Mouse (Mus musculus) CH12.LX (cell line): ENCODE measurements around the gene Dhx16. TPM values are rescaled to one million over a fixed set of nuclear protein-coding genes. Genes with fewer than 3 reads are reported as not detected.

Experiments
- DNase-seq: peaks from one replicate; pipeline ENCODE4 v3.0.0-alpha.2; 2013; ENCODE audit errors: extremely low read depth
- H3K27ac ChIP-seq: 2 replicates; pipeline ENCODE4 v1.5.1; 2012; ENCODE audit warnings: low read depth, mild to moderate bottlenecking, control low read depth, moderate library complexity; ENCODE audit not compliant: insufficient read depth
- H3K27me3 ChIP-seq: replicated peaks from 2 replicates; pipeline ENCODE3; 2012; ENCODE audit warnings: inconsistent platforms
- H3K36me3 ChIP-seq, 2 experiments: replicated peaks in 1 of 2; 2 replicates each; pipeline versions ENCODE3 to v1.6.1; 2012; ENCODE audit warnings: inconsistent platforms in 1 of 2, low read length in 1 of 2, mild to moderate bottlenecking in 1 of 2, mixed read lengths in 1 of 2, moderate library complexity in 1 of 2; ENCODE audit not compliant: control insufficient read depth in 1 of 2, insufficient read depth in 1 of 2
- H3K4me1 ChIP-seq, 2 experiments: 2 replicates each; pipeline ENCODE4 v1.6.1; 2012; ENCODE audit warnings: inconsistent platforms in 1 of 2, moderate library complexity in 1 of 2; ENCODE audit not compliant: insufficient read depth in 2 of 2, control insufficient read depth in 1 of 2
- H3K4me2 ChIP-seq: 2 replicates; pipeline ENCODE4 v1.6.1; 2012; ENCODE audit warnings: low read depth, mild to moderate bottlenecking, control low read depth; ENCODE audit not compliant: poor library complexity, insufficient read depth, severe bottlenecking
- H3K4me3 ChIP-seq, 3 experiments: fragments of 150-350 bp in 1 of 3; sonication (generic) in 1 of 3; replicated peaks in 1 of 3; 2 replicates each; pipeline versions ENCODE3 to v1.5.1; 2011 to 2012; ENCODE audit warnings: low read depth in 2 of 3, low read length in 2 of 3, mild to moderate bottlenecking in 2 of 3, moderate library complexity in 2 of 3, control low read depth in 1 of 3, improper control_type of control experiment in 1 of 3, inconsistent platforms in 1 of 3, mixed read lengths in 1 of 3; ENCODE audit not compliant: poor library complexity in 1 of 3
- H3K79me2 ChIP-seq: replicated peaks from 2 replicates; pipeline ENCODE4 v1.6.1; 2012; ENCODE audit warnings: mild to moderate bottlenecking, moderate library complexity; ENCODE audit not compliant: control insufficient read depth, poor library complexity, insufficient read depth, severe bottlenecking; ENCODE audit errors: extremely low read depth
- H3K9ac ChIP-seq: 2 replicates; pipeline ENCODE4 v1.6.1; 2012; ENCODE audit warnings: low read depth, mild to moderate bottlenecking, control low read depth, moderate library complexity; ENCODE audit not compliant: insufficient read depth
- H3K9me3 ChIP-seq: replicated peaks from 2 replicates; pipeline ENCODE3; 2012; ENCODE audit warnings: low read length, inconsistent platforms, mixed read lengths
- BHLHE40 ChIP-seq: IDR thresholded peaks from 2 replicates; pipeline ENCODE4 v1.6.1; 2011; ENCODE audit warnings: mild to moderate bottlenecking, low read depth, low read length, improper control_type of control experiment
- CHD1 ChIP-seq: IDR thresholded peaks from 2 replicates; pipeline ENCODE4 v1.6.1; 2012; ENCODE audit warnings: low read depth, low read length, improper control_type of control experiment, inconsistent platforms
- CHD2 ChIP-seq: IDR thresholded peaks from 2 replicates; pipeline ENCODE4 v1.6.1; 2011; ENCODE audit warnings: low read length, improper control_type of control experiment
- E2F4 ChIP-seq: IDR thresholded peaks from 2 replicates; pipeline ENCODE4 v1.6.1; 2011; ENCODE audit warnings: low read depth, low read length, improper control_type of control experiment; ENCODE audit not compliant: insufficient replicate concordance
- ELF1 ChIP-seq: IDR thresholded peaks from 2 replicates; pipeline ENCODE4 v1.6.1; 2014; ENCODE audit warnings: low read depth, mild to moderate bottlenecking, inconsistent platforms, low read length, improper control_type of control experiment
- EP300 ChIP-seq: IDR thresholded peaks from 2 replicates; pipeline ENCODE4 v1.6.1; 2011; ENCODE audit warnings: low read length, improper control_type of control experiment
- ETS1 ChIP-seq: conservative IDR thresholded peaks from 2 replicates; pipeline ENCODE4 v1.6.1; 2012; ENCODE audit warnings: low read depth, mild to moderate bottlenecking, inconsistent platforms, low read length, improper control_type of control experiment, moderate library complexity
- GABPA ChIP-seq: IDR thresholded peaks from 2 replicates; pipeline ENCODE4 v1.6.1; 2012; ENCODE audit warnings: low read depth, low read length, improper control_type of control experiment, inconsistent platforms; ENCODE audit not compliant: insufficient replicate concordance
- HCFC1 ChIP-seq: IDR thresholded peaks from 2 replicates; pipeline ENCODE4 v1.6.1; 2012; ENCODE audit warnings: low read depth, mild to moderate bottlenecking, inconsistent platforms, low read length, improper control_type of control experiment
- IRF4 ChIP-seq: IDR thresholded peaks from 2 replicates; pipeline ENCODE4 v1.6.1; 2014; ENCODE audit warnings: low read depth, mild to moderate bottlenecking, inconsistent platforms, low read length, improper control_type of control experiment
- KAT2A ChIP-seq: IDR thresholded peaks from 2 replicates; pipeline ENCODE4 v1.6.1; 2012; ENCODE audit warnings: low read length, improper control_type of control experiment, inconsistent platforms; ENCODE audit not compliant: insufficient replicate concordance
- MAFK ChIP-seq: IDR thresholded peaks from 2 replicates; pipeline ENCODE4 v1.6.1; 2011; ENCODE audit warnings: low read length, improper control_type of control experiment; ENCODE audit not compliant: insufficient replicate concordance
- MAX ChIP-seq: IDR thresholded peaks from 2 replicates; pipeline ENCODE4 v1.6.1; 2011; ENCODE audit warnings: low read length, improper control_type of control experiment
- MAZ ChIP-seq: IDR thresholded peaks from 2 replicates; pipeline ENCODE4 v1.6.1; 2012; ENCODE audit warnings: low read depth, mild to moderate bottlenecking, inconsistent platforms, low read length, improper control_type of control experiment, moderate library complexity
- MEF2A ChIP-seq: IDR thresholded peaks from 2 replicates; pipeline ENCODE4 v1.6.1; 2014; ENCODE audit warnings: low read depth, mild to moderate bottlenecking, inconsistent platforms, low read length, improper control_type of control experiment, borderline replicate concordance
- MXI1 ChIP-seq: IDR thresholded peaks from 2 replicates; pipeline ENCODE4 v1.6.1; 2011; ENCODE audit warnings: mild to moderate bottlenecking, low read depth, low read length, improper control_type of control experiment
- MYC ChIP-seq: IDR thresholded peaks from 2 replicates; pipeline ENCODE4 v1.6.1; 2011; ENCODE audit warnings: low read depth, mild to moderate bottlenecking, improper control_type of control experiment, low read length
- NELFE ChIP-seq: IDR thresholded peaks from 2 replicates; pipeline ENCODE4 v1.6.1; 2011; ENCODE audit warnings: low read depth, low read length, improper control_type of control experiment
- NRF1 ChIP-seq: IDR thresholded peaks from 2 replicates; pipeline ENCODE4 v1.6.1; 2014; ENCODE audit warnings: low read depth, mild to moderate bottlenecking, inconsistent platforms, low read length, improper control_type of control experiment, moderate library complexity
- PAX5 ChIP-seq: IDR thresholded peaks from 2 replicates; pipeline ENCODE4 v1.6.1; 2012; ENCODE audit warnings: low read length, inconsistent platforms, mixed read lengths
- POLR2A ChIP-seq: IDR thresholded peaks from 2 replicates; pipeline ENCODE4 v1.6.1; 2011; ENCODE audit warnings: low read depth, mild to moderate bottlenecking, improper control_type of control experiment, low read length
- POLR2AphosphoS2 ChIP-seq: IDR thresholded peaks from 2 replicates; pipeline ENCODE4 v1.6.1; 2011; ENCODE audit warnings: low read depth, low read length, improper control_type of control experiment
- RAD21 ChIP-seq: IDR thresholded peaks from 2 replicates; pipeline ENCODE4 v1.6.1; 2011; ENCODE audit warnings: low read depth, mild to moderate bottlenecking, low read length, improper control_type of control experiment, moderate library complexity
- RCOR1 ChIP-seq: conservative IDR thresholded peaks from 2 replicates; pipeline ENCODE4 v1.6.1; 2012; ENCODE audit warnings: low read depth, mild to moderate bottlenecking, inconsistent platforms, low read length, improper control_type of control experiment
- SIN3A ChIP-seq: IDR thresholded peaks from 2 replicates; pipeline ENCODE4 v1.6.1; 2012; ENCODE audit warnings: low read length, improper control_type of control experiment, inconsistent platforms
- SMC3 ChIP-seq: IDR thresholded peaks from 2 replicates; pipeline ENCODE4 v1.6.1; 2011; ENCODE audit warnings: low read depth, low read length, improper control_type of control experiment
- TCF12 ChIP-seq: IDR thresholded peaks from 2 replicates; pipeline ENCODE4 v1.6.1; 2014; ENCODE audit warnings: low read depth, mild to moderate bottlenecking, inconsistent platforms, low read length, improper control_type of control experiment
- UBTF ChIP-seq: IDR thresholded peaks from 2 replicates; pipeline ENCODE4 v1.6.1; 2012; ENCODE audit warnings: low read depth, mild to moderate bottlenecking, inconsistent platforms, low read length, improper control_type of control experiment, moderate library complexity
- USF1 ChIP-seq: IDR thresholded peaks from 2 replicates; pipeline ENCODE4 v1.6.1; 2014; ENCODE audit warnings: low read depth, mild to moderate bottlenecking, inconsistent platforms, low read length, improper control_type of control experiment
- ZC3H11A ChIP-seq: IDR thresholded peaks from 2 replicates; pipeline ENCODE4 v1.6.1; 2012; ENCODE audit warnings: low read depth, mild to moderate bottlenecking, inconsistent platforms, low read length, improper control_type of control experiment
- ZKSCAN1 ChIP-seq: IDR thresholded peaks from 2 replicates; pipeline ENCODE4 v1.6.1; 2012; ENCODE audit warnings: low read depth, inconsistent platforms, low read length, improper control_type of control experiment, borderline replicate concordance
- ZMIZ1 ChIP-seq: IDR thresholded peaks from 2 replicates; pipeline ENCODE4 v1.6.1; 2012; ENCODE audit warnings: low read depth, mild to moderate bottlenecking, inconsistent platforms, low read length, improper control_type of control experiment
- ZNF384 ChIP-seq: IDR thresholded peaks from 2 replicates; pipeline ENCODE4 v1.6.1; 2012; ENCODE audit warnings: low read depth, low read length, improper control_type of control experiment, inconsistent platforms
- dilution Hi-C: fragments of 300-500 bp; cut with MboI; formaldehyde crosslinking; loops from 2 replicates; pipeline ENCODE4 v1.14.3; 2020; ENCODE audit warnings: low sequenced_read_pairs; ENCODE audit not compliant: extremely low pct_unique_long_range_greater_than_20kb, extremely low pct_ligation_motif_present
- in situ Hi-C: fragments of 300-500 bp; cut with MboI; formaldehyde crosslinking; loops from 3 replicates; pipeline ENCODE4 v1.14.3; 2019; ENCODE audit warnings: low sequenced_read_pairs, low pct_ligation_motif_present, low pct_unique_long_range_greater_than_20kb, mixed read lengths
- polyA plus RNA-seq: library from polyadenylated mRNA; unstranded; fragments of >175 nt; gene quantifications from 2 replicates; pipeline ENCODE4 v1.2.1, GENCODE M21; 2012; ENCODE audit warnings: low read depth; ENCODE audit not compliant: insufficient read length
- total RNA-seq, 2 experiments: library from RNA; depleted of rRNA; stranded (reverse); fragments of 300-350 nt in 1 of 2; fragments of >200 nt in 1 of 2; gene quantifications; 2 replicates each; pipeline ENCODE4 v1.2.3; 2012 to 2014

Dhx16 gene
- total and polyA plus RNA-seq, 3 experiments = 74.8 to 107 (median 75.3) TPM

- Histone ChIP-seq H3K4me1 (peaks cover 0 to 51% of the 10 kb centered on the region in 2 experiments; a peak in 2 of 4 replicates), H3K79me2 (peaks cover 14% of the 10 kb centered on the region), H3K27me3 (no peaks in the 10 kb centered on the region), H3K4me2 (peak within 1 kb of the TSS; percentile 81), H3K36me3 (peaks cover 44 to 73% of the 10 kb centered on the region in 2 experiments), H3K9ac (peak within 1 kb of the TSS; percentile 47), H3K9me3 (no peaks in the 10 kb centered on the region), H3K27ac (peak within 1 kb of the TSS; percentile 79), H3K4me3 (peak within 1 kb of the TSS; percentile 61 to 90 (median 63))
- no peak for TF ChIP-seq CHD1
- no peak for TF ChIP-seq ZNF384
- TF ChIP-seq SIN3A = peak; percentile 95
- TF ChIP-seq UBTF = no peak
- TF ChIP-seq HCFC1 = peak; percentile 73
- peak; percentile 71 for TF ChIP-seq ELF1
- no peak for TF ChIP-seq USF1
- TF ChIP-seq MYC = peak; percentile 36; the same call in 1 of the 2 replicates
- 0 out of 2 replicates have a peak, but pooled peaks have one; percentile 53 for TF ChIP-seq KAT2A
- peak; percentile 65; the same call in 1 of the 2 replicates for TF ChIP-seq TCF12
- peak; percentile 95 for TF ChIP-seq POLR2AphosphoS2
- TF ChIP-seq CHD2 = peak; percentile 81
- no peak for TF ChIP-seq E2F4
- peak; percentile 53; the same call in 1 of the 2 replicates for TF ChIP-seq EP300
- TF ChIP-seq RCOR1 = no peak
- TF ChIP-seq MAX = no peak
- TF ChIP-seq ZMIZ1 = peak; percentile 73
- peak; percentile 80 for TF ChIP-seq POLR2A
- TF ChIP-seq ZC3H11A = no peak
- no peak for TF ChIP-seq PAX5
- TF ChIP-seq SMC3 = peak; percentile 11; the same call in 1 of the 2 replicates
- TF ChIP-seq MEF2A = peak; percentile 61; the same call in 1 of the 2 replicates
- TF ChIP-seq MXI1 = peak; percentile 76
- TF ChIP-seq NELFE = 0 out of 2 replicates have a peak, but pooled peaks have one; percentile 21
- no peak for TF ChIP-seq RAD21
- 0 out of 2 replicates have a peak, but pooled peaks have one; percentile 26 for TF ChIP-seq NRF1
- peak; percentile 56; the same call in 1 of the 2 replicates for TF ChIP-seq IRF4
- peak; percentile 69; the same call in 1 of the 2 replicates for TF ChIP-seq MAZ
- TF ChIP-seq GABPA = no peak
- TF ChIP-seq MAFK = no peak
- no peak for TF ChIP-seq ZKSCAN1
- no peak for TF ChIP-seq BHLHE40
- peak; percentile 38; the same call in 1 of the 2 replicates for TF ChIP-seq ETS1
- dilution Hi-C loops = no loop called here
- in situ Hi-C loops = no loop called here
- DNase-seq = peak; percentile 97
Measured at GRCm38 (mm10) chr17:35909919-35910369, 30.3 kb downstream of the Dhx16 start, which contains the start of gene Atat1. TSS of gene Atat1 (minus strand) at chr17:35910075.
